Mouse (Mus musculus) kidney, postnatal 14 days (tissue): ENCODE results near the gene Syngr1.

Source experiments
- DNase-seq: peaks from one replicate; pipeline ENCODE4 v3.0.0; 2022; ENCODE audit warnings: mixed read lengths

Syngr1 gene

GRCm38 (mm10) chr15:80092599-80092998, 1.5 kb downstream of the Syngr1 start:
- no peak for DNase-seq

- no peak for DNase-seq
Observed at GRCm38 (mm10) chr15:80094201-80094600, 3.1 kb downstream of the Syngr1 start.

- DNase-seq = no peak
Observed at GRCm38 (mm10) chr15:80095596-80095995, 4.5 kb downstream of the Syngr1 start.

GRCm38 (mm10) chr15:80096406-80096805, 5.3 kb downstream of the Syngr1 start:
- DNase-seq = no peak

- DNase-seq = no peak
Observed at GRCm38 (mm10) chr15:80096946-80097881, 6.1 kb downstream of the Syngr1 start.

GRCm38 (mm10) chr15:80097999-80098461, 6.9 kb downstream of the Syngr1 start:
- no peak for DNase-seq

- DNase-seq = no peak
Observed at GRCm38 (mm10) chr15:80098809-80099208, 7.7 kb downstream of the Syngr1 start.

- no peak for DNase-seq
Observed at GRCm38 (mm10) chr15:80099477-80099876, 8.3 kb downstream of the Syngr1 start.

- no peak for DNase-seq
Observed at GRCm38 (mm10) chr15:80100196-80100595, 9.1 kb downstream of the Syngr1 start.

GRCm38 (mm10) chr15:80100871-80101270, 9.7 kb downstream of the Syngr1 start:
- no peak for DNase-seq

GRCm38 (mm10) chr15:80101503-80101902, 10.4 kb downstream of the Syngr1 start:
- no peak for DNase-seq

- DNase-seq = no peak
Observed at GRCm38 (mm10) chr15:80102495-80102894, 11.4 kb downstream of the Syngr1 start.

GRCm38 (mm10) chr15:80105490-80106410, 14.6 kb downstream of the Syngr1 start:
- DNase-seq = no peak

GRCm38 (mm10) chr15:80107143-80107542, 16.0 kb downstream of the Syngr1 start:
- no peak for DNase-seq

- no peak for DNase-seq
Observed at GRCm38 (mm10) chr15:80107575-80107974, 16.4 kb downstream of the Syngr1 start.

GRCm38 (mm10) chr15:80111436-80111835, 20.3 kb downstream of the Syngr1 start:
- no peak for DNase-seq

- no peak for DNase-seq
Observed at GRCm38 (mm10) chr15:80112499-80112898, 21.4 kb downstream of the Syngr1 start.

GRCm38 (mm10) chr15:80114414-80114813, 23.3 kb downstream of the Syngr1 start:
- no peak for DNase-seq

- DNase-seq = no peak
Observed at GRCm38 (mm10) chr15:80115256-80115655, 24.1 kb downstream of the Syngr1 start.

GRCm38 (mm10) chr15:80115866-80116794, 25.0 kb downstream of the Syngr1 start:
- DNase-seq = no peak

- no peak for DNase-seq
Observed at GRCm38 (mm10) chr15:80117154-80117553, 26.0 kb downstream of the Syngr1 start.

GRCm38 (mm10) chr15:80119076-80119475, 27.9 kb downstream of the Syngr1 start:
- no peak for DNase-seq
